Mouse (Mus musculus) liver, embryonic 14 days (tissue): ENCODE data around the gene Gcm1. TPM values are rescaled to one million over a fixed set of nuclear protein-coding genes. Genes with fewer than 3 reads are reported as not detected.

ENCODE experiments used
- polyA plus RNA-seq: library from polyadenylated mRNA; depleted of rRNA; stranded (reverse); fragments of >200 nt; gene quantifications from 2 replicates; pipeline ENCODE4 v1.2.3, GENCODE M21; 2012; rRNA removed

Gcm1 gene
- not detected in 2 replicates for polyA plus RNA-seq

DNA sequence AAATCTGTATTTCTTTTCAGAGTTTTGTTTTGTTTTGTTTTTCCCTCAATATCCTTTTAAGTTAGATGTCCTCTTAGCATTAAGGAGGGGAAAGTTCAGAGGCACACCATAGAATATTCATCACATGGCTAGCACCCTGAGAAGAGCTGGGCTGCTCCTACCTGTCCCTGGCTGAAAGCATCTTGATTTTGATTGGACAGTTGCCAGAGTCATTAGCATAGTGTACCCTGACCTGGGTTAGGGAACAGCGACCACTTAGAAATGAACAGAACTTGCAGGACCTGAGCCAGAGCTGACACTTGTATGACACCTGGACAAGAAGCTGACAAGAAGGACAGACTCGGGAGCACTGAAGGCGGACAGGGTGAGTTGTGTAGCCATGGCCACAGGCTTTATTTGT lies at the start of gene Gcm1:
Gcm1 (plus strand) TSS at position 248 of the 400 bp plus-strand sequence.

GRCm38 (mm10) chr9:78108796-78109239 lies 57.1 kb downstream of the Gcm1 start, which contains the start of the genes Fbxo9 and Ick:
Fbxo9 (minus strand) TSS chr9:78109065.
Ick (plus strand) TSS chr9:78109192.

Other genes with a start within 250 kb of the Gcm1 start
- 9.8 and 11.2 TPM in 2 replicates for gene Elovl5, start 134.6 kb upstream of the Gcm1 start, polyA plus RNA-seq
- 60.7 and 71.6 TPM in 2 replicates for gene Fbxo9, start 57.1 kb downstream of the Gcm1 start, polyA plus RNA-seq
- gene Ick, start 57.3 kb downstream of the Gcm1 start, polyA plus RNA-seq = 3.5 and 4.2 TPM in 2 replicates
- gene Gsta4, start 130.8 kb downstream of the Gcm1 start, polyA plus RNA-seq = 19.2 and 19.8 TPM in 2 replicates
- gene Gsta1, start 178.7 kb downstream of the Gcm1 start, polyA plus RNA-seq = 0.05 and 0.07 TPM in 2 replicates
- gene Gm3776, start 205.2 kb downstream of the Gcm1 start, polyA plus RNA-seq = not detected in 2 replicates
- gene Gm10639, start 238.0 kb downstream of the Gcm1 start, polyA plus RNA-seq = 0.03 TPM in 1 of 2 replicates, not detected in the other